Mouse (Mus musculus) heart, adult 11 months (tissue): ENCODE results near the gene Gm44973.
"Not testable (repeated sequence)": the region's sequence is repeated elsewhere in the genome, so short reads cannot be mapped to it uniquely, and the experiment has no call there.

Experiments
- DNase-seq: peaks from one replicate; pipeline ENCODE4 v3.0.0; 2022

Gene Gm44973

GRCm38 (mm10) chr7:5015118-5016001 is at the start of gene Gm44973:
Gene Gm44973 (plus strand): TSS chr7:5015496.
- peak; percentile 100 for DNase-seq

- no peak for DNase-seq
These were observed 44.2 kb upstream of the Gm44973 start, which contains the start of gene Sbk3 for GRCm38 (mm10) chr7:4971068-4971467. Gene Sbk3 (minus strand): TSS chr7:4971168.

GRCm38 (mm10) chr7:4971710-4972109 is 43.6 kb upstream of the Gm44973 start:
- DNase-seq: peak; percentile 97

- DNase-seq: peak; percentile 98
These were observed 42.8 kb upstream of the Gm44973 start for GRCm38 (mm10) chr7:4972321-4973047.

GRCm38 (mm10) chr7:4975455-4975854 is 39.8 kb upstream of the Gm44973 start:
- DNase-seq: no peak

- DNase-seq: no peak
These were observed 38.5 kb upstream of the Gm44973 start for GRCm38 (mm10) chr7:4976832-4977231.

GRCm38 (mm10) chr7:4988250-4988649 is 27.0 kb upstream of the Gm44973 start:
- no peak for DNase-seq

GRCm38 (mm10) chr7:4993347-4993998 is 21.8 kb upstream of the Gm44973 start:
- DNase-seq: no peak

- DNase-seq: peak; percentile 83
These were observed 21.1 kb upstream of the Gm44973 start for GRCm38 (mm10) chr7:4993999-4994788.

- DNase-seq: peak; percentile 87
These were observed 19.9 kb upstream of the Gm44973 start for GRCm38 (mm10) chr7:4995268-4996002.

GRCm38 (mm10) chr7:4996003-4996895 is 19.0 kb upstream of the Gm44973 start, which contains the start of gene Zfp579:
Gene Zfp579 (minus strand): TSS chr7:4996158.
- peak; percentile 99 for DNase-seq

- DNase-seq: no peak
These were observed 18.4 kb upstream of the Gm44973 start for GRCm38 (mm10) chr7:4996934-4997333.

- no peak for DNase-seq
These were observed 15.4 kb upstream of the Gm44973 start for GRCm38 (mm10) chr7:4999876-5000275.

- DNase-seq: not testable (repeated sequence)
These were observed 12.4 kb upstream of the Gm44973 start for GRCm38 (mm10) chr7:5002876-5003275.

GRCm38 (mm10) chr7:5008229-5008628 is 7.1 kb upstream of the Gm44973 start:
- no peak for DNase-seq

GRCm38 (mm10) chr7:5012681-5013513 is 2.4 kb upstream of the Gm44973 start:
- peak; percentile 90 for DNase-seq

- peak; percentile 99 for DNase-seq
These were observed 812 bp upstream of the Gm44973 start, which contains the start of the genes Zfp524 and Fiz1 for GRCm38 (mm10) chr7:5014251-5015117. Gene Zfp524 (plus strand): TSS chr7:5014415. Gene Fiz1 (minus strand): TSS chr7:5014697.

- DNase-seq: no peak
These were observed 761 bp downstream of the Gm44973 start for GRCm38 (mm10) chr7:5016057-5016456.
